Comparison of ENCODE assay signal across 1 mouse cellular context in genomic region chr14:34326606-34327005, GRCm38 (mm10).
TF ChIP-seq lines count a peak whose summit lies in the region.

No protein-coding gene starts in this region.

TF ChIP-seq in CH12.LX, 34 proteins besides CTCF, POLR2A, EP300 and RAD21:
- TF ChIP-seq ZKSCAN1 (IDR thresholded peaks at IDR 0.05; ENCODE audit: borderline replicate concordance, low read depth, low read length): no peak
- peak; percentile 55 for TF ChIP-seq IRF4 (IDR thresholded peaks at IDR 0.05; ENCODE audit: low read depth, low read length)
- TF ChIP-seq MEF2A (IDR thresholded peaks at IDR 0.05; ENCODE audit: borderline replicate concordance, low read depth, low read length): no peak
- no peak for TF ChIP-seq E2F4 (IDR thresholded peaks at IDR 0.05; ENCODE audit: insufficient replicate concordance, low read depth, low read length)
- no peak for TF ChIP-seq POLR2AphosphoS2 (IDR thresholded peaks at IDR 0.05; ENCODE audit: low read depth, low read length)
- no peak for TF ChIP-seq GABPA (IDR thresholded peaks at IDR 0.05; ENCODE audit: insufficient replicate concordance, low read depth, low read length)
- TF ChIP-seq ZNF384 (IDR thresholded peaks at IDR 0.05; ENCODE audit: low read depth, low read length): no peak
TF ChIP-seq in CH12.LX: peak in this region for 1.
